In genomic region chr17:8686356-8686755, GRCm38 (mm10) we compare ENCODE assay signal across 14 mouse cellular contexts.
"Had no signal": no experiment of that assay in that cellular context is flagged by ENCODE, and none has a peak within 500 bp of the region (broad histone marks: within the 10 kb centered on the region; RNA-seq: fewer than 3 reads in every experiment).

No protein-coding gene starts in this region.

- H3K36me3 ChIP-seq: limb, embryonic 15.5 days; liver, embryonic 12.5 days; neural tube, embryonic 13.5 days had no signal

- DNase-seq: kidney, postnatal 14 days; lung, embryonic 14.5 days; lung, postnatal 14 days; right cerebral cortex, adult 18-20 months; right cerebral cortex, postnatal 25 days; thymus, adult 18-20 months; thymus, postnatal 14 days had no signal

- H3K9me3 ChIP-seq: limb, embryonic 15.5 days; liver, embryonic 12.5 days; megakaryocyte, embryonic 14.5 days; neural tube, embryonic 13.5 days had no signal

- H3K4me2 ChIP-seq: limb, embryonic 15.5 days; liver, embryonic 12.5 days; lung, embryonic 14.5 days; midbrain, embryonic 11.5 days; neural tube, embryonic 13.5 days had no signal

- ATAC-seq: liver, embryonic 12.5 days; midbrain, embryonic 16.5 days had no signal

- H3K9ac ChIP-seq: limb, embryonic 15.5 days; liver, embryonic 12.5 days; lung, embryonic 14.5 days; neural tube, embryonic 13.5 days had no signal

- H3K4me1 ChIP-seq: limb, embryonic 15.5 days; liver, embryonic 12.5 days; megakaryocyte, embryonic 14.5 days; neural tube, embryonic 13.5 days had no signal

- H3K27ac ChIP-seq: limb, embryonic 15.5 days; liver, embryonic 12.5 days; macrophage; neural tube, embryonic 13.5 days had no signal

- H3K4me3 ChIP-seq: limb, embryonic 15.5 days; liver, embryonic 12.5 days; megakaryocyte, embryonic 14.5 days; neural tube, embryonic 13.5 days had no signal

- H3K27me3 ChIP-seq: limb, embryonic 15.5 days; liver, embryonic 12.5 days; megakaryocyte, embryonic 14.5 days; neural tube, embryonic 13.5 days had no signal
